Mouse (Mus musculus) CD4-positive naive resting alpha-beta T cell, adult 57 days (primary cell): Measurements from ENCODE around the gene Rbm7. TPM values are rescaled to one million over a fixed set of nuclear protein-coding genes. Genes with fewer than 3 reads are reported as not detected.

ENCODE experiments used
- total RNA-seq: library from RNA; stranded (reverse); gene quantifications from one replicate; pipeline ENCODE4 v1.2.4, GENCODE M21; 2023

Gene Rbm7
- total RNA-seq: 106 TPM

GRCm38 (mm10) chr9:48494817-48495547, at the start of gene Rbm7, which contains the start of gene Gm5617:
Rbm7 (minus strand) TSS chr9:48495299.
Gm5617 (plus strand) TSS chr9:48495442.

DNA sequence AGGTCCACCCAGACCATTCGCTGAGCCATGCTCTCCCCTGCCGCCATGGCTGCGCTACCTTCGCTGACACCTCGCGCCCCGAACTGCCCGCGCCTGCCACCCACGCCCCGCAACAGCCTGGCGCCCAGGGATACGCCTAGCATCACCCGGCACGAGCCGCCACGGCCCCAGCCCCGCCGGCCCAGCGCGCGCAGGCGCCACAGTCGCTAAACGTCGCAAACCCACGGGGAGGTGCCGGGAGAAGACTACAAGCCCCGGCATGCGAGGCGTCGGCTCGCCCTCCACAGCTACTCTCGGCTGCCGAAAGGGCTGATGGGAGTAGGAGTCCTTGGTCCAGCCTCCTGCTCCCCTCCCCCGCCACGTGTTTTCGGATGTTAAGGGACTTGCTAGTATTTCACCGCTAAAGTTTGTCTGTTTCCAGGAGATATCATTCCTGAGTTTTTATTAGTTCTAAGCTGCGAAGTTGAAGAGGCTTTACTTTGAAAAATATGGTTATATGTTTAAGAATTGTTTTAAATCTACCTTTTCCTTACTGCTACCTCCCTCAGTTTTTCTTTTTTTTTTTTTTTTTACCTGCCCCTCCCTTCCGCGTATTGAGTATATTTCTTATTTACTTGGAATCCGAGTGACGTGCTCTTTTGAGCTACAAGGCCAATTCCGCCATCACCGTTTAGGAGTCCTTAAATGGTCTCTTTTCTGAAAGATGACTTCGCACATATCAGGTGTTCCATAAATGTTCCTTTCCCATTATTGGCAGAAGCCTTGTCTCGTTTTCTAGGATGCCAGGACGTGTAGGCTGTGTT, 14.5 kb downstream of the Rbm7 start, which contains the start of gene Rexo2:
Gene Rexo2 (minus strand): TSS at position 213 of the 803 bp plus-strand sequence.

Other genes with a start within 250 kb of the Rbm7 start
- gene Nxpe2, start 141.8 kb downstream of the Rbm7 start, total RNA-seq: 2.4 TPM
- 101 TPM for gene Rexo2, start 14.7 kb downstream of the Rbm7 start, total RNA-seq
- 20.5 TPM for gene Gm5617, start 143 bp upstream of the Rbm7 start, total RNA-seq
- gene Nnmt, start 109.9 kb upstream of the Rbm7 start, total RNA-seq: not detected